Mouse (Mus musculus) R1 (cell line): Measurements from ENCODE around the gene Aff3.

ENCODE experiments used
- DNase-seq: peaks from one replicate; pipeline ENCODE4 v3.0.0-alpha.2; 2018; ENCODE audit warnings: low read depth, low spot score

Aff3 gene

DNA sequence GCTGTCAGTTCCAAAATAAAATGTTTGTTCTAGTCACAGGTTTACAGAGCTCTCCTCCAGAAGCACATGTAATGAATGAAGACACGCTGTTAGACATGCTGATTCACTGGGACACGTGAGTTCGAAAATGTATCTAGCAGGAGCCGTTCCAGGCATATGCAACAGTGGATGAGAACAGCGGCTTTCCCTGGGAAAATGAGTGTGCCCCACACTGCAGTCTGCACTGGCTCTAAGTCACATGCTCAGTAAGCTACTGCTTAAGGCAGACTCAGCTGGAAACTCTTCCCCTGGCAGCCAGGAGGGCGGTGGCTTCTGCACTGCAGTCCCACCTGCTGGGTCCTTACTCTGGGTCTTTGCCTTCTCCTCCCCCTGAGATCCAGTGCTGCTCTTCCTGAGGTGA is 271.2 kb downstream of the Aff3 start:
- DNase-seq: peak; percentile 46

GRCm38 (mm10) chr1:38392928-38393327 is 271.8 kb downstream of the Aff3 start:
- peak; percentile 49 for DNase-seq

- DNase-seq: no peak
Measured at GRCm38 (mm10) chr1:38390886-38391249, 273.9 kb downstream of the Aff3 start.

GRCm38 (mm10) chr1:38390235-38390885 is 274.4 kb downstream of the Aff3 start:
- no peak for DNase-seq

DNA sequence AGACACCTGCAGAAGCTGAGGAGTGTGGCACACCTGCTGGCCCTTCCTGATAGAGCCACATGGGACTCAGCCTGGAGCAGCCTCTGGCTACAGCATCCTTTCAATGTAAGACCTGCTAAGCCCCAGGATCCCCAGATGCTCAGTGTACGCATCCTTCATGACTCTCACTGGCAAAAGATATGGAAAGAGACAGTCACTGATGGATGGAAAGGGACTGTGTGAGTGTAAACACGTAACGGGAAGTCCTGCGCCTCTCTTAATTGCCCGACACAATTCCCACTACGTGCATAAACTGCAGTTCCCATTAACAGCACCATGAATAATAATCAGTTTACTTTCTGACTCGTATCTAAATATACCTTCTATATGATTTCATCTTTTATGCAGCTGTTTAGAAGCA is 275.2 kb downstream of the Aff3 start:
- DNase-seq: no peak

GRCm38 (mm10) chr1:38388466-38388865 is 276.3 kb downstream of the Aff3 start:
- no peak for DNase-seq

GRCm38 (mm10) chr1:38387438-38387837 is 277.3 kb downstream of the Aff3 start:
- DNase-seq: no peak

GRCm38 (mm10) chr1:38384457-38385121 is 280.2 kb downstream of the Aff3 start:
- peak; percentile 35 for DNase-seq

DNA sequence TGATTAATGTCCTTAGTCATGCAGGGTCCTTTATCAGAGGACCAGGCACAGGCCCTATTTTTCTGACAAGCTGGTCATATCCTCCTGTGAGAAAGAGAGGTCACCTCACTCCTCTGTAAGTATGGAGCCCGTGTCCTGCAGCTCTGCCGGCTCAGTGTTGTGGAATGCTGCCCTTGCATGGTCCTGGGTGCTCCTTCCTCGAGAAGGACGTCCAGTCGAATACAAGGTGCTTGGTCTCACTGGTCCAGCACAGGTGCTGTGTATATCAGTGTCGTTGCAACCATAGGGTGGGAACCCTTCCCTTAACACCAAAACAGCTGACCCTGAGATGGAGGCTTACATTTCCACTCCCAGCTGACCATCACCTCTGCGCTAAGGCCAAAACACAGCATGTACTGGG is 280.7 kb downstream of the Aff3 start:
- no peak for DNase-seq

DNA sequence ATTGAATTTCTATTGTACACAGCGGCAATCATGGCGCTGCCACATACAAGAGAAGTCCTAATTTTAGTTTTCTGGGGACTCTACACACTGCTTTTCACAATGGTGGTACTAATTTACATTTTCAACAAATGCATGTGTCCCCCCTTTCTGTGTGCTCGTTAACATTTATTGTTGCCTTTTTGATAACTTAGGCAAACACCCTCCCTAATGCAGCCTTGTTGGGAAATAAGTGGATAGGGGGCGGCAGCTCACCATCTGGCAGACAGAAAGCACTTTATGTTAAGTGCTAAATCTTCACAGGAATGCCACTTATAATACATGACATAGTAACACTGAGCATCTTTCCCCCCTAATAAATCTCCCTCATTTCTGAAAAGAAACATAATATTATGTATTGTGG is 282.1 kb downstream of the Aff3 start:
- DNase-seq: no peak

DNA sequence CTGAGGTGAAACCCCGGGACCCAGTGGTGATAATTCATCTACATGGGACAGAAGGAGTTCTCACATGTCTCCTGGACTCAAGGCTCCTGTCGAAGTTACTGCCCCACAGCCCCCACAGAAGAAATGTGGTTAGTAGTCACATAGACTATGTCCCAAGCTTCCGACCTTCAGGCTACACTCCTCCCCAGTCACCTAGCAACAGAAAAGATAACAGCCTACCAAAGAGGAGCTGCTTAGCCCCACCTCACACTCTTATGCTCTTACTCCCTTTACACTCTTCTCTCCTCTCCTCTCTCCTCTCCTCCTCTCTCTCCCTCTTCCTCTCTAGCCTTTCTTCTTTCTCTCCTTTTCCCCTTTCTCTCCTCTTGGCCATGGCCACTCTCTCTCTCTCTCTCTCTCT is 286.8 kb downstream of the Aff3 start:
- DNase-seq: no peak

DNA sequence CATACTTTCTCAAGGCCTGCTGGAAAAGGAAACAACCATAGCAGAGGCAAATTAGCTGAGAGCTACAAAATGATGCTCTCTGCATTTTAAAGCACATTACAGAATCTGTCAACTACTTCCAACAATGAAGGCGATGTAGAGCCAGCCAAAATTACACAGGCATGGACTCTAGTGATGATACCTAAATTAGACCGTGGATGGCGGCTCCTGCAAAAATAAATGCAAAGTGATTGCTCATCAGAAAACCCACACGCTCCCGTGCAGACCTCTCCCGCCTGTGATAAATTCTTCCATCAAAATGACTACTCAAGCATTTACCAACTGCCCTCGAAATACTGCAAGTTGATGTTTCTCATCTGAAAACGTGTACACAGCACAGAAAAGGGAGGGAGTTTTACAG is 295.6 kb downstream of the Aff3 start:
- DNase-seq: no peak

DNA sequence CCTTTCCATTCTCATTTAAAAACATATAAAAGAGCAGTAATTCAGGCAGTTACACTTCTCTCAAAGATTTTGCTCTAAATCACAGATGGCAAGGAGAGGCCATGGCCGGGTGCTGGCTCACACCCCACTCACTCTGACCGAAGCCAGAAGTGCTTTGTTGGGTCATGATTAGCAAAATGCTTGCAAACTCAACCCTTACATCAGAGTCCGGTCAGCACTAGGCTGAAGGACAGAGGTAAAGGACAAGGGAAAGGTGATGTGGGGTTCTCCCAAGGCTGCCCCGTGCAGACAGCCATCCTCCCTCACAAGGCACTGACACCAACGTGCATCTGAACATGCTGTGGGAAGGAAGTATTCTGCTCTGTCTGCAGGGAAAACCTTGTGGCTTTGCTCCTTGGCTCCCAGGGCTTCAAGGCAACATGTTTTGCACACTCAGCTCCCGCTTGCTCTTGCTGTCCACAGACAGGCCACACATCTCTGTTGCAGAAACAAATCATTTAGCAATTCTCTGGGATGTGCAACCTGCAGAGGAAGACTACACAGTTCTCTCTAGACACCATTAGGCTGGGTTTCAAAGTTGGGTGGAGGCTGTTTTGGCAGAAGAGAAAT is 296.6 kb downstream of the Aff3 start:
- DNase-seq: no peak

DNA sequence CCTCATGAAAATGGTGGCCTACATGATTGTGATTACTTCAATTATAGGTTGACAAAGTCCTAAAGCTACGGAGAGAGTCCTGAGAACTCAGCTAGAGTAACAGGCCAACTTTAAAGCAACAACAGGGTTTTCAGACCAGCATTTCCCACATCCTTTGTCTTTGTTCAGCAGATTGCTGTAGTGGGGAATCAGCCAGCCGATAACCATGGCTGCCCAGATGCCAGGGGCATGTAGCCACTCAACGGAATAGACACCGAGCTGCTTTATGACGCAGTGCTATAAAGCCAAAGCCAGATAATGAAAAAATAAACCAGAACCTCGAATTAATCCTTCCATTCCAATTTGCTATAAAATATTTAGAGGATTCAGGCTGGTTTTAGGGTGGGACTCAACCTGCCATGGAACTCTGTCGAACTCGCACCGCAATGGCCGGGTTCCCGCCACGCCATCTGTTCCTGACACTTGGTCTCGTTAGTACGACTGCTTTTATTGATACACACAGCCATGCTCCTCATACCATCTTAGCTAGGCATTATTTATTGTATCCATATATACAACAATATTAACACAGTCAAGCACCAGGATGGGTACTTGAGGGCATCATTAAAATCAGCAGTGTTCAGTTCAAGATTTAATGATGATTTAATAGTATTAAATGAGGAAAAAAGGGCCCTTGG is 297.2 kb downstream of the Aff3 start:
- DNase-seq: no peak

DNA sequence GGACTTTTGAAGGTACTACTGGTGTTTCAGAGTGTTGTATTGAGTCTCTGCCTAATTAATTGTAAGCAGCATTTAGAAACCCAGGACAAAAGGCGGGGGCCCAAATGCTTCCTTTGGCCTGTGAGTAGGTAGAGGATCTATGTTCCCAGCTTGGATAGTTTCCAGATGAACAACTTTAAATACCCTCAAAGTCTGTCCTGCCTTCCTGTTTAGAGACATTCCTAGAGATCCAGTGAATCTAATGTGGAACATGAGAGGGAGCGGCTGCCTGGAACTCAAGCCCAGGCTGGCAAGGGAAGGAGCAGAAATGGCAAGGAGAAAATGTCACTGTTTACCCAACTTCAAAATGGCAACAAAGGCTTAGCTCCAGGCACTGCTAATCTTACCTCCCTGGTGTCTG is 300.9 kb downstream of the Aff3 start:
- DNase-seq: no peak

GRCm38 (mm10) chr1:38362275-38362674 is 302.5 kb downstream of the Aff3 start:
- no peak for DNase-seq

DNA sequence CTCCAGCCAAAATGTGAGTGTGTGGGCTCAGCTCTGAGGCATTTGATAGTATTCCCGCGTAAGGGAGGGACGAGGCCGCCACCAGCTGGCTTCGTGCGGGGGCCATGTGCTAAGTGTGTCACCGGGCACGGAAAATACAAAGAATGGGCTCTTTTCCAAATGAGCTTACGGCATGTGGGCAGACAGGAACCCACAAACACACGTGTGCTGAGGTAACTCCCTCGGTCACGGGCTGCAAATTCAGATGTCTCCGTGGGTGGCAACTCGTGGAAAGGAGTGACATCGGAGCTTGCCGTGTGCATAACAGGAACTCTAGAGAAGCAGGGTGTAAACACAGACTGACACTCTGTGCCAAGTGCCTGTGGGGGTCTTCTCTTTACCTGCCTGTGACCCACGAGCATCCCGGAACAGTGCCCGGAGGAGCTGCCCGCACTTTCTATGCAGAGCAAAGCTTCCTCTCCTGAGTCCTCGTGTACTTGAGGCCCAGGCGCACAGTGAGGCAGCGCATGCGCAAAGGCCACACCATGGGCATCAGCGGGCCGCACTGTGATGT is 305.9 kb downstream of the Aff3 start:
- DNase-seq: peak; percentile 4

GRCm38 (mm10) chr1:38357933-38358796 is 306.6 kb downstream of the Aff3 start:
- no peak for DNase-seq

DNA sequence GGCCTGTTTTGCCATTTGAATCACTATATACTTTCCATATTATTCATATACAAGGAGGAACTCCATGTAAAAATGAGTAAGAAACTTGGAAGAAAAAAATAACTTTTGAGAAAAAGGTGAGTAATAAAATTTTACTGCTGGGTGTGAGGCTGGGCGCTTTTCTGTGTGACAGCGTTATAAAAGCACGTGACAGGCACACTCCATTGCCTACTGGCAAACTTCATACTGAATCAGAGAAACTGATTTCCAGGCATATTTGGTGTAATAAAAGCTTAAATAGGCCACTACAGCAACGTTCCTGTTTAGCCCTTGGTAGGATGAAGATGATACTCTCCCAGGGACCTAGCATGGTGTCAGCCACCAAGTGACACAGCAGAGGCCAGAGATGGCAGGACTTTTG is 310.2 kb downstream of the Aff3 start:
- no peak for DNase-seq

DNA sequence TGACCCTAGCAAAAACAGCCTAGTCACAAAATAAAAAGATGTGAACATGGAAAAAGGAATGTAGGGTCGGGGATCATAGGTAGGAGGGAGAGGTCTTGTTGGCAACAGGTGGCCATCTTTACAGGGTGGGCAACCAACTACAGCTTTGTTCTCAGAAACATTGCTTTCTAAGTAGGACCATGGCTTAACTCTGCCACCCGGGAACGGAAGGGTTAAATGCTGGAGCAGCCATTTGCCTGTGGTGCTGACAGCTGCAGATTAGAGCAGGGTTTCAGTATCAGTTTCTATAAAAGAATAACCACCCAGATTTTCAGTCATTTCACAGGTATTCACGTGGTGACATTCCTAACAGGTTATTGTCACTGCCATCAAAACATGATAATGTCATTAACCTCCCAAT is 317.4 kb downstream of the Aff3 start:
- DNase-seq: no peak

DNA sequence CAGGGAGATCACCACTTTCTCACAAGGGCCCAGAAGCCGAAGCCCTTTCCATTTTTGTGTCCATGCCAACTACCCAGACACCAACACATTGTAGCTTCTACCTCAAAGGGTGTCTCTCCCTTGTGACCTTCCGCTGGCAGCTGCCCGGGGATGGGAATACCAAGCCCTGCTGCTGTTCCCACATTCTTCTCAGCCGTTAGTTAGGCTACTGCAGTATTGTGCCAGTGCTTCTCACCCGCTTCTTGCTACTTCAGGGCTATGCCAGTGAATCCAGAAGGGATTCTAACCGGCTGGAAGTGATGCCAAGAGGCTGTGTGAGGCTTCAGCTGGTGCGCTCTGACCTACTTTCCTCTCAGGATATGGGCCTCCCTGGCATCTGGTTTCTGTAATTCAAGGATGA is 330.5 kb downstream of the Aff3 start:
- DNase-seq: no peak
